Mouse (Mus musculus): ENCODE data around the gene Slc51b. TPM values are rescaled to one million over a fixed set of nuclear protein-coding genes. Genes with fewer than 3 reads are reported as not detected.

Gene Slc51b
- polyA plus RNA-seq, 1 experiment from 2014 or later = not detected

GRCm38 (mm10) chr9:65384276-65384675 lies 38.5 kb downstream of the Slc51b start:
- 56% methylated on average over 3 of the region's 3 CpGs for WGBS
- H3K9ac ChIP-seq (replicated peaks) = no peak overlapping the region
- no peaks in the 10 kb centered on the region for H3K9me3 ChIP-seq
- H3K27me3 ChIP-seq = peaks cover under 1% of the 10 kb centered on the region; the same call in 1 of the 2 replicates
- no peaks in the 10 kb centered on the region for H3K4me1 ChIP-seq
- no peak for ATAC-seq (replicated peaks)
- H3K36me3 ChIP-seq = no peaks in the 10 kb centered on the region
- H3K4me3 ChIP-seq = no peak overlapping the region
- H3K27ac ChIP-seq (replicated peaks) = no peak overlapping the region
- no peak overlapping the region for H3K4me2 ChIP-seq (replicated peaks)

GRCm38 (mm10) chr9:65382751-65383097 lies 40.0 kb downstream of the Slc51b start:
- no peaks in the 10 kb centered on the region for H3K9me3 ChIP-seq
- no peaks in the 10 kb centered on the region for H3K36me3 ChIP-seq
- no peaks in the 10 kb centered on the region for H3K27me3 ChIP-seq
- H3K4me2 ChIP-seq (replicated peaks) = no peak overlapping the region
- H3K27ac ChIP-seq (replicated peaks) = no peak overlapping the region
- H3K4me1 ChIP-seq = no peaks in the 10 kb centered on the region
- no peak for ATAC-seq (replicated peaks)
- no peak overlapping the region for H3K9ac ChIP-seq (replicated peaks)
- H3K4me3 ChIP-seq = no peak overlapping the region
- WGBS = 60% methylated on average over 3 of the region's 3 CpGs

- Histone ChIP-seq H3K36me3 (no peaks in the 10 kb centered on the region), H3K4me1 (no peaks in the 10 kb centered on the region), H3K9me3 (no peaks in the 10 kb centered on the region), H3K27ac (replicated peaks) (no peak overlapping the region), H3K4me3 (no peak overlapping the region), H3K4me2 (replicated peaks) (no peak overlapping the region), H3K9ac (replicated peaks) (no peak overlapping the region), H3K27me3 (no peaks in the 10 kb centered on the region)
- 78% methylated on average over 6 of the region's 6 CpGs for WGBS
- no peak for ATAC-seq (replicated peaks)
Measured at GRCm38 (mm10) chr9:65382031-65382750, 40.6 kb downstream of the Slc51b start.

GRCm38 (mm10) chr9:65381017-65381590 lies 41.7 kb downstream of the Slc51b start:
- H3K4me2 ChIP-seq (replicated peaks) = no peak overlapping the region
- H3K9me3 ChIP-seq = no peaks in the 10 kb centered on the region
- no peak overlapping the region for H3K9ac ChIP-seq (replicated peaks)
- H3K27ac ChIP-seq (replicated peaks) = no peak overlapping the region
- 79% methylated on average over 4 of the region's 4 CpGs for WGBS
- no peaks in the 10 kb centered on the region for H3K4me1 ChIP-seq
- H3K36me3 ChIP-seq = no peaks in the 10 kb centered on the region
- no peak for ATAC-seq (replicated peaks)
- H3K4me3 ChIP-seq = no peak overlapping the region
- H3K27me3 ChIP-seq = no peaks in the 10 kb centered on the region

GRCm38 (mm10) chr9:65375163-65375934 lies 47.4 kb downstream of the Slc51b start:
- ATAC-seq (replicated peaks) = no peak
- Histone ChIP-seq H3K9ac (replicated peaks) (no peak overlapping the region), H3K9me3 (no peaks in the 10 kb centered on the region), H3K4me1 (no peaks in the 10 kb centered on the region), H3K27me3 (no peaks in the 10 kb centered on the region), H3K27ac (replicated peaks) (no peak overlapping the region), H3K4me3 (no peak overlapping the region), H3K4me2 (replicated peaks) (no peak overlapping the region), H3K36me3 (peaks cover 2% of the 10 kb centered on the region; the same call in 1 of the 2 replicates)
- 71% methylated on average over 9 of the region's 9 CpGs for WGBS

- H3K36me3 ChIP-seq = peaks cover 2% of the 10 kb centered on the region; the same call in 1 of the 2 replicates
- WGBS = 85% methylated on average over 5 of the region's 5 CpGs
Measured at GRCm38 (mm10) chr9:65374468-65375162, 48.1 kb downstream of the Slc51b start.

GRCm38 (mm10) chr9:65372449-65372848 lies 50.3 kb downstream of the Slc51b start:
- Histone ChIP-seq H3K4me2 (replicated peaks) (no peak overlapping the region), H3K4me3 (no peak overlapping the region), H3K27ac (replicated peaks) (no peak overlapping the region), H3K36me3 (peaks cover 2% of the 10 kb centered on the region; the same call in 1 of the 2 replicates), H3K27me3 (no peaks in the 10 kb centered on the region), H3K9ac (replicated peaks) (no peak overlapping the region), H3K9me3 (no peaks in the 10 kb centered on the region), H3K4me1 (no peaks in the 10 kb centered on the region)
- ATAC-seq (replicated peaks) = no peak
- 74% methylated on average over 4 of the region's 4 CpGs for WGBS

More at GRCm38 (mm10) chr9:65374468-65375162, 48.1 kb downstream of the Slc51b start:
- Histone ChIP-seq H3K9ac (replicated peaks) (no peak overlapping the region), H3K4me3 (no peak overlapping the region), H3K4me2 (replicated peaks) (no peak overlapping the region), H3K4me1 (no peaks in the 10 kb centered on the region), H3K27me3 (no peaks in the 10 kb centered on the region), H3K27ac (replicated peaks) (no peak overlapping the region), H3K9me3 (no peaks in the 10 kb centered on the region)
- ATAC-seq (replicated peaks) = no peak

GRCm38 (mm10) chr9:65371756-65372155 lies 51.0 kb downstream of the Slc51b start:
- 81% methylated on average over 24 of the region's 24 CpGs for WGBS
- Histone ChIP-seq H3K27ac (replicated peaks) (no peak overlapping the region), H3K4me3 (no peak overlapping the region), H3K4me2 (replicated peaks) (no peak overlapping the region), H3K27me3 (no peaks in the 10 kb centered on the region), H3K36me3 (peaks cover 2% of the 10 kb centered on the region; the same call in 1 of the 2 replicates), H3K4me1 (0 out of 2 replicates have a peak, but pooled peaks cover 5% of the 10 kb centered on the region), H3K9me3 (no peaks in the 10 kb centered on the region), H3K9ac (replicated peaks) (no peak overlapping the region)
- no peak for ATAC-seq (replicated peaks)

GRCm38 (mm10) chr9:65365721-65366120 lies 57.0 kb downstream of the Slc51b start:
- no peaks in the 10 kb centered on the region for H3K27me3 ChIP-seq
- ATAC-seq (replicated peaks) = no peak
- no peak overlapping the region for H3K4me3 ChIP-seq
- H3K4me1 ChIP-seq = 0 out of 2 replicates have a peak, but pooled peaks cover 5% of the 10 kb centered on the region
- 91% methylated on average over 7 of the region's 7 CpGs for WGBS
- H3K9ac ChIP-seq (replicated peaks) = no peak overlapping the region
- peaks cover 18% of the 10 kb centered on the region for H3K36me3 ChIP-seq
- no peak overlapping the region for H3K27ac ChIP-seq (replicated peaks)
- H3K9me3 ChIP-seq = no peaks in the 10 kb centered on the region
- H3K4me2 ChIP-seq (replicated peaks) = no peak overlapping the region

- no peak overlapping the region for H3K27ac ChIP-seq (replicated peaks)
- 75% methylated on average over 9 of the region's 9 CpGs for WGBS
- H3K36me3 ChIP-seq = peaks cover 36% of the 10 kb centered on the region
- H3K9ac ChIP-seq (replicated peaks) = no peak overlapping the region
- no peaks in the 10 kb centered on the region for H3K9me3 ChIP-seq
- H3K4me2 ChIP-seq (replicated peaks) = no peak overlapping the region
- H3K27me3 ChIP-seq = no peaks in the 10 kb centered on the region
- no peak for ATAC-seq (replicated peaks)
- no peak overlapping the region for H3K4me3 ChIP-seq
- H3K4me1 ChIP-seq = 0 out of 2 replicates have a peak, but pooled peaks cover 5% of the 10 kb centered on the region
Measured at GRCm38 (mm10) chr9:65363684-65364083, 59.1 kb downstream of the Slc51b start.
